8 mouse cellular contexts compared by ENCODE assay signal in genomic region chr5:37198011-37198688, GRCm38 (mm10). TPM values are rescaled to one million over a fixed set of nuclear protein-coding genes. Genes with fewer than 3 reads are reported as not detected.
A peak's percentile ranks its signal among the peaks of the same experiment; 100 is the strongest.
DNase-seq lines count a peak whose midpoint lies in the region; ATAC-seq lines count a peak whose summit lies in the region.

No protein-coding gene starts in this region.

- no peak overlapping the region for H3K9ac ChIP-seq in hindbrain, embryonic 11.5 days (ENCODE audit: low read depth, low read length)

- H3K9me3 ChIP-seq in hindbrain, embryonic 11.5 days (ENCODE audit: control insufficient read depth, low read length), result no peaks in the 10 kb centered on the region

- no peak overlapping the region for H3K4me2 ChIP-seq in hindbrain, embryonic 11.5 days (replicated peaks; ENCODE audit: low read depth, low read length)

- peak overlapping the region; percentile 54 for H3K27ac ChIP-seq in hindbrain, embryonic 11.5 days (ENCODE audit: low read depth, low read length)

- DNase-seq in adrenal gland, postnatal 10 days, result peak; percentile 15
- no peak for DNase-seq in adrenal gland, postnatal 36 days
- peak; percentile 25 for DNase-seq in kidney, postnatal 14 days
- DNase-seq in kidney, postnatal 36 days, result no peak
- peak; percentile 68 for DNase-seq in hindbrain, embryonic 11.5 days (ENCODE audit: low spot score)
- peak; percentile 57 for DNase-seq in neural tube, embryonic 10.5 days (ENCODE audit: extremely low spot score, low spot score)
- DNase-seq in urinary bladder, postnatal 10 days (ENCODE audit: low spot score), result no peak
- DNase-seq in adrenal gland, adult (ENCODE audit: inconsistent age in 2 of 2, low spot score in 1 of 2), result no peak

- H3K4me1 ChIP-seq in hindbrain, embryonic 11.5 days (replicated peaks; ENCODE audit: control insufficient read depth, insufficient read depth, low read length), result peaks cover 12% of the 10 kb centered on the region

- H3K36me3 ChIP-seq in hindbrain, embryonic 11.5 days (ENCODE audit: control insufficient read depth, insufficient read depth, low read length), result no peaks in the 10 kb centered on the region

- WGBS in hindbrain, embryonic 11.5 days, result 39% methylated on average over 2 of the region's 2 CpGs

- H3K27me3 ChIP-seq in hindbrain, embryonic 11.5 days (ENCODE audit: control insufficient read depth, insufficient read depth, low read length), result no peaks in the 10 kb centered on the region

- H3K4me3 ChIP-seq in hindbrain, embryonic 11.5 days (ENCODE audit: low read depth, low read length), result no peak overlapping the region

- peak; percentile 53 for ATAC-seq in hindbrain, embryonic 11.5 days (ENCODE audit: low FRiP score)

RNA-seq across cellular contexts. Expression of gene Crmp1, which starts 43.6 kb away (rescaled TPM):
- total RNA-seq in adrenal gland, postnatal 10 days (2021), result 10 to 100 TPM; 11.1 to 19.5 TPM
- total RNA-seq in adrenal gland, postnatal 36 days (2021), result 1 to 10 TPM; 5.2 to 6.6 TPM
- polyA plus RNA-seq in hindbrain, embryonic 11.5 days (2014; fragmentation: Nextera tagmentation; extraction: Ambion mirVana), result 340 and 413 TPM in 2 replicates

Comparison
In these comparisons a context has a peak if more than half of its experiments do, and no peak if none do; other contexts are left out.
1. DNase-seq: peak in adrenal gland, postnatal 10 days (single experiment), kidney, postnatal 14 days (single experiment), hindbrain, embryonic 11.5 days (single experiment) and neural tube, embryonic 10.5 days (single experiment); none in adrenal gland, postnatal 36 days (0 of 2), kidney, postnatal 36 days (0 of 2), urinary bladder, postnatal 10 days (single experiment) and adrenal gland, adult (0 of 2).